Comparison of ENCODE assay signal across 17 mouse cellular contexts in genomic region chr1:36530962-36531361, GRCm38 (mm10). TPM values are rescaled to one million over a fixed set of nuclear protein-coding genes. Genes with fewer than 3 reads are reported as not detected.
"Had no signal": no experiment of that assay in that cellular context is flagged by ENCODE, and none has a peak within 500 bp of the region (broad histone marks: within the 10 kb centered on the region; RNA-seq: fewer than 3 reads in every experiment).

No protein-coding gene starts in this region.

- H3K9me3 ChIP-seq: liver, embryonic 15.5 days; midbrain, embryonic 10.5 days; neural tube, embryonic 12.5 days had no signal

- H3K27me3 ChIP-seq: liver, embryonic 15.5 days; neural tube, embryonic 12.5 days had no signal

- H3K4me2 ChIP-seq: liver, embryonic 15.5 days; neural tube, embryonic 12.5 days had no signal

- H3K27ac ChIP-seq: left cerebral cortex, adult 2 months; liver, embryonic 15.5 days; midbrain, embryonic 10.5 days; neural tube, embryonic 12.5 days had no signal

- H3K4me3 ChIP-seq: left cerebral cortex, adult 2 months; liver, embryonic 15.5 days; midbrain, embryonic 10.5 days; neural tube, embryonic 12.5 days had no signal

- DNase-seq: lung, adult 2 months; lung, postnatal 4 days; midbrain, embryonic 14.5 days; retina, postnatal 1 day; spleen, adult 18-20 months; thymus, adult 18-20 months; thymus, postnatal 14 days had no signal

- H3K4me1 ChIP-seq: neural tube, embryonic 12.5 days had no signal

- H3K9ac ChIP-seq: liver, embryonic 15.5 days; neural tube, embryonic 12.5 days had no signal

- ATAC-seq: lung, postnatal 0 days had no signal

RNA-seq across cellular contexts. Expression of gene Gm42417, which starts 8.3 kb away (rescaled TPM):
- total RNA-seq: left cerebral cortex, adult 2 months; left cerebral cortex, postnatal 14 days; liver, adult 2 months; megakaryocyte, adult 5-6 weeks; neutrophil, adult 5-6 weeks had no signal
- polyA plus RNA-seq: liver, adult 2 months; liver, embryonic 15.5 days; lung, adult 2 months; midbrain, embryonic 14.5 days; neural tube, embryonic 12.5 days; stomach, embryonic 14.5 days had no signal

RNA-seq across cellular contexts. Expression of gene Sema4c, which starts 27.2 kb away (rescaled TPM):
- total RNA-seq: neutrophil, adult 5-6 weeks had no signal
